Mouse (Mus musculus): ENCODE results near the gene Slc46a3.

Slc46a3 gene

DNA sequence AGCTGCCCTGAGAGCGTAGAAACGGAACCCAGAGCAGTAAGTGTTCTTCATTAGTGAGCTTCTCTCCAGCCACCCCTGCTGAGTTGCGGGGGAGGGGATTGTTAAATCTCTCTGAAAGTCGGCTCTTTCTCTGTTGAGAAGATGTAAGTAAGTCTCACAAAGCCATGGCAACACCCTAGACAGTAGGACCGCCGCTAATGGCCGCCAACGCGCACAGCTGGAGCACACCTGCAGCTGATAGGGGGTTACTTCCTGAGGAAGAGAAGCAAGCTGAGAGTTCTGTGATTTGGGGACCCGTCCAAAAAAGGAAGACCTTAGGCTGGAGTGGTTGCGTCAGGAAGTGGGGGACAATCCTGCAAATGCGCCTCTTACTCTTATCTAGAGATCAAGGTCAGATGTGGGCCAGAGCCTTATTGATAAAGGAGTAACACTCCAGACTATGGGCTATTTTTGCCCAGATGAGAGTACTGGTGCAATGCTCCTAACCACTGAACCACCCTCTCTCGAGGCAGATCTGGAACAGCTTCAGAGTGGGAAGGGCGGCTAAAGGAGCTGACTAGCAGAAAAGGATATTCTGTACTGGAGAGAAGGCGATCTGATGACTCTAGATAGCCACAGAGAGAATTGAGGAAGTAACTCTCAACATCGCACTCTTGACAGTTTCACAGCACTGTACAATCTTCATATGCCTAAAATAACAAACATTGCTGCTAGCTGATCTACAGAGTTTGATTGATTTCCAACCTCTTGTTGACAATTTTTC, 1.0 kb upstream of the Slc46a3 start:
- DNase-seq (ENCODE audit: low read depth, low spot score), result peak; percentile 69

GRCm38 (mm10) chr5:147893766-147894454, 705 bp downstream of the Slc46a3 start:
- no peak for DNase-seq (ENCODE audit: low read depth, low spot score)

GRCm38 (mm10) chr5:147893143-147893542, 1.5 kb downstream of the Slc46a3 start:
- peak; percentile 73 for DNase-seq (ENCODE audit: low read depth, low spot score)

GRCm38 (mm10) chr5:147892735-147893134, 1.9 kb downstream of the Slc46a3 start:
- no peak for DNase-seq (ENCODE audit: low read depth, low spot score)

- no peak for DNase-seq (ENCODE audit: low read depth, low spot score)
These were observed 6.0 kb downstream of the Slc46a3 start for GRCm38 (mm10) chr5:147888313-147889297.

DNA sequence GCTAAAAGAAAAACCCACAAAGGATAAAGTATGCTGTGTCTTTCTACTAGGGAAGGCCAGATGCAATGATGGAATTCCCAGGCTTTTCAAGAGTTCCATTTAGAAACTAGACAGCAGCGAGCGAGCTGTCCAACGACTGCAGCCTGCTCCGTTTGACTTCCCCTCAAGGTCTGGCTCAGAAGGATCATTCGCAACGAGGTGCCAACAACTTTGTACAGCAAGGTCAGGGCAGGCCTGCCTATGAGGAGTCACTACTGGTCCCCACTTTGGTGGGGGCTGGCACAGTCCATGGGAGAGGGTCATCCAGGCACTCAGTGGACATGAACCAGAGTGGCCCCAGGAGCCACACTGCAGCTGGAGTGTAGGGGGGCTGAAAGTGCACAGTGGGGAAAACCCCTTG, 11.0 kb downstream of the Slc46a3 start:
- DNase-seq (ENCODE audit: low read depth, low spot score), result no peak

DNA sequence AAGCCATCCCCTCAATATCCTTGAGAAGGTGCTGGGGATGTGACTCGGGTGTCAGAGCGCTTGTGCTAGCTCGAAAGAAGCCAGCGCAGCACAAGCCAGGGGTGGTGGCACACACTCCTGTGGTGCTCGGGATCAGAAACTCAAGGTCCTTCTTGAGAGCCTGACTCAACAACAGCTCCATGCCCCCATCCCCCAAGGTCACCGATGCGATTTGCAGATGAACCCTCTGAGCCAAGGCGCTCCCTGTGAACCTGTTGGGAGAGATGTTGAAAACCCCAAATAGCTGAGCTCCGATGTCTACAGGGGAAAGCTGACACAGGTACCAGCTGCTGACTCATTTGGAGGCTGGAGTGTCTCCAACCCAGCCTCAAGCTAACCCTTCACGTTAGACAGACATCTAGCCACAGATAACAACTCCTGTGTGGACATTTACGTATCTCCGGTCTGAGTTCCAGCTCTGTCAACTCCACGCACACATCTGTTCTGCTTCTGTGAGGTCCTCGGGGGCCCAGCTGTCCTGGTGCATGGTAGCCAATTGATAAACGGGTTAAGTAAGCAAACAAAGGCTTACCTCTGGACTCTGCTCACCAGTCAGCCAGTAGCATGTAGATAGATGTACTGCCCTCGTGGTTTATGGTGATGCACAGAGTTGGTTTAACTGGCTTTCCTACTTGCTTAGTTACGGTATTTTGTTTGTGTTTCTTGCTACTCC, 14.5 kb downstream of the Slc46a3 start:
- no peak for DNase-seq (ENCODE audit: low read depth, low spot score)

DNA sequence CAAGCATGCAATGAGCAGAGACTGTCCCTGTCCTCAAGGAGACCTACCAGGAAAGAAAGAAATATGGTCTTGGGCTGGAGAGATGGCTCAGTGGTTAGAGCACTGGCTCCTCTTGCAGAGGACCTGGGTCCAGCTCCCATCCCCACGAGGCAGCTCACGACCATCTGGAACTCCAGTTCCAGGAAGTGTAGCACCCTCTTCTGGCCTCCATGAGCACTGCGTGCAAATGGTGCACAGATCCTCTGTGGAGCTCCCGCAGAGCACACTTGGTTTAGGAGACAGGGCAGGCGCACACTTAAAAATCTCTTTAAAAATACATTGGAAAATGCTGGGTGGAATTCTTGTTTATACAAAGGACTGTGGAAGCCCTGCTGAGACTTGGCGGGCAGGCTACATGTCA, 17.1 kb downstream of the Slc46a3 start:
- DNase-seq (ENCODE audit: low read depth, low spot score), result peak; percentile 84

- no peak for DNase-seq (ENCODE audit: low read depth, low spot score)
These were observed 19.4 kb downstream of the Slc46a3 start for GRCm38 (mm10) chr5:147875210-147875609.

- DNase-seq (ENCODE audit: low read depth, low spot score), result no peak
These were observed 20.0 kb downstream of the Slc46a3 start for GRCm38 (mm10) chr5:147874491-147875065.

DNA sequence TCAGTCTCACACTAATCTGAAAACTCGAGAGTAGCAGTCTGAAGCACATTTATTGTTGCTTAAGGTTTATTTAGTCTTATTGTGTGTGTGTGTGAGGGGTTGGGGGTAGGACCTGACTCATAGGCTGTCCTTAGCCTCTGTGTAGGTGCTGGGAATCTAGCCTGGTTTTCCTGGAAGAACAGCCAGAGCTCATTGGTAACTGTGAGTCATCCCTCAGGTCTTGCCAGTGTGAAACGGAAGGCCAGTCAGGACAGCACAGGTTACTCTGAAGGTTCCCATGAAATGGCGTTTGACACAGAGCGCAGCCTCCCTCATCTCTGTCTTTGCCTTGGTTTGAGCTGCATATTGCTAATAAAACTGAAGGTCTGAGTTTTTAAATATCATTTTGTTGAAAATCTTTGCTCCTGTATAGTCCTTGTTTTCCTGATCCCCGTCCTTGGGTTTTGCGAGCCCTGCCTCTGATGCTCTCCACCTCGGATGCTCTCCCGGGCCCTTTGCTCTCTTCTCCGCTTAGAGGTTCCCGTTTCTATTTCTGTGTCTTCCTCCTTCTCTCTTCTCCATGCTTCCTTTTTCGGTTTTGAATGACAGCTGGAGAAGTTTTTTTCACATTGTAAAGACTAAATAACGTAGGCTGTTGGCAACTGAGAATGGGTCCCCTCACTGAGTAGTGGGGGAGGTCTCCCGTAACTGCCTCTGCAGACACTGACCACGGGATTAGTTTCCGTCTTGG, 23.4 kb downstream of the Slc46a3 start:
- no peak for DNase-seq (ENCODE audit: low read depth, low spot score)

GRCm38 (mm10) chr5:147870296-147870695, 24.3 kb downstream of the Slc46a3 start:
- peak; percentile 67 for DNase-seq (ENCODE audit: low read depth, low spot score)

GRCm38 (mm10) chr5:147869568-147869967, 25.0 kb downstream of the Slc46a3 start:
- no peak for DNase-seq (ENCODE audit: low read depth, low spot score)

- no peak for DNase-seq (ENCODE audit: low read depth, low spot score)
These were observed 25.9 kb downstream of the Slc46a3 start for GRCm38 (mm10) chr5:147868674-147869073.

DNA sequence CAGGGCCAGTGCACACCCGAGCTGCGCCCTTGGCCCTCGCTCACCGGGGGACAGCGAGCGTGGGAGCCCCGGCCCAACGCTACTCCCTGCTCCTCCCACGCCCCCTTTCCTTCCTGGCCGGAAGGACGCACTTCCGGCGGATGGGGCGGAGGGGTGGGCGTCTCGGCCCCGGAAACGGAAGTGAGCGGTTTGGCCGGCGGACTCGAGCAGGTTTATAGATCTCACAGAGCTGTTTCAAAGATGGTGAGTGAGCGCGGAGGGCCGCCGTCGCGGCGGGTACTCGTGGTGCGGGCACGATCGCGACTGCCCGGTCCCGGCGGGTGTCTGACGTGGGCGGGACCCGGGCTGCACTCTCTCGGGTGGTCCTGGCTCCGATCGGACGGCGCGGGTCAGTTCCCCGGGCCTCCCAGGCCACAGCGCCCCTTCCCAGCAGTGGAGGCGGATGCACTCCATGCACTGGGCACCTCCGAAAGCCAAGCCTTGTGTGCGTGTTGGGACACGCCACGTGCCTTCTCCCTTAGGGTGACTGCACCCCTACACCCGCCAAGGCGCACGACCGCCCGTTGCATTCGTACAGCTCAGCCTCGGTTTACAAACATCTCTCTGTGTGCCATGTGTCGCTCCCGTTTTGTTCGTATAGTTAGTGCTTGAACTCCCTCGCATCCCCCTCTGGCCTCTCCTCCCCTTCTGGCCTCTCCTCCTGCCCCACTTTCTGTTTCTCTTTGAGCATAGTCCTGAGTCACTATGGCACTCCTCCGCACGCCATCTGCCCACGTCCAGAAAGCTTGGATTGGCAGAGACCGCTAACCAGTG, 34.0 kb downstream of the Slc46a3 start, which contains the start of gene Pomp:
Gene Pomp, plus strand, starts transcription at position 13 of the 813 bp plus-strand sequence.
- peak; percentile 95 for DNase-seq (ENCODE audit: low read depth, low spot score)

- no peak for DNase-seq (ENCODE audit: low read depth, low spot score)
These were observed 34.6 kb downstream of the Slc46a3 start for GRCm38 (mm10) chr5:147860076-147860448.

- DNase-seq (ENCODE audit: low read depth, low spot score), result no peak
These were observed 44.4 kb downstream of the Slc46a3 start for GRCm38 (mm10) chr5:147850194-147850593.

DNA sequence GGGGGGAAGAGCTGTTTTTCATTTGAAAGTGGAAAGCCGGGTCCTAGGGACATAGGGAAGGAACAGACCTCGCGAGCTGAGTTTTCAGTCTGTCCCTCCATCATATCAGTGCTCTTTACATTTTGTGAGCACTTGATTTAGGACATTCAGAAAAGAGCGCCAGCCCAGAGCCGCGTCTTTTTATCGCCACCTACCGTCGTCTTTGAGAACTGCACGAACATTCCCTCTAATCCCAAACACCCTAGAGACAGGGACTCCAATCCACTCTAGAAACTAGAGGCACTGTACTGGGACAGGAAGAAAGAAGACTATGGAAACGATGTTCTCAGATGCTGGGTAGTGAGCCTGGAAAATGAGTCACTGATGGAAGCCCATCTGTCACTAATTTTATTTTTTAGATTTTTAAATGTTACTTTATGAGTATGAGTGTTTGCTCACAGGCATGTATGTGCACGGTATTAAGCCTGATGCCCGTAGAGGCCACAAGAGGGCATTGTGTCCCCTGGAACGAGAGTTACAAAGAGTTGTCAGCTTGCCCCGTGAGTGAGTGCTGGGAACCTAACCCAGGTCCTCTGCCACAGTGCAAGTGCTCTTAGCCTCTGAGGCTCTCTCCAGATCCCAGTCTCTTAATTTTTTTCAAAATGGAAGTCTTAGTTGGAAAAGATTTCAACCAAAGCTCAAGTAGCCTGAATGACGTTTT, 46.3 kb downstream of the Slc46a3 start:
- DNase-seq (ENCODE audit: low read depth, low spot score), result peak; percentile 86

DNA sequence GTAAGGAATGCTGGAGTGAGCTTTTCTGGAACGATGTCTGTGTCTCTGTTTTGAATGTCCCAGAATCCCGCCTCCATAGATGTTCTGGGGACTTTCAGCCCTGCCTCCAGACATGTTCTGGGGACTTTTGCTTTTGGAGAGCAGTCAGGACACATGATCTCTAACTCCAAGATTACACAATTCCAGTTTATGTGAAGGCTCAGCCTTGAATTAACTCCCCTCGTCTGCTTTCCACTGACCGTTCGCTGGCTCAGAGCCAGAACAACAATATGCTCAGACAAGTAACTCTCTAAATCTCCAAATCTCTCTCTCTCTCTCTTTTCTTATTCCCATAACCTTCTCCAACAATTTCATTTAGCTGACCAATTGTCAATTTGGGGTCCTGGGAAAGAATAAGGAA, 47.3 kb downstream of the Slc46a3 start:
- no peak for DNase-seq (ENCODE audit: low read depth, low spot score)
